Mouse (Mus musculus): ENCODE results near the gene Arhgap44.
A peak's percentile ranks its signal among the peaks of the same experiment; 100 is the strongest.

The Arhgap44 gene

DNA sequence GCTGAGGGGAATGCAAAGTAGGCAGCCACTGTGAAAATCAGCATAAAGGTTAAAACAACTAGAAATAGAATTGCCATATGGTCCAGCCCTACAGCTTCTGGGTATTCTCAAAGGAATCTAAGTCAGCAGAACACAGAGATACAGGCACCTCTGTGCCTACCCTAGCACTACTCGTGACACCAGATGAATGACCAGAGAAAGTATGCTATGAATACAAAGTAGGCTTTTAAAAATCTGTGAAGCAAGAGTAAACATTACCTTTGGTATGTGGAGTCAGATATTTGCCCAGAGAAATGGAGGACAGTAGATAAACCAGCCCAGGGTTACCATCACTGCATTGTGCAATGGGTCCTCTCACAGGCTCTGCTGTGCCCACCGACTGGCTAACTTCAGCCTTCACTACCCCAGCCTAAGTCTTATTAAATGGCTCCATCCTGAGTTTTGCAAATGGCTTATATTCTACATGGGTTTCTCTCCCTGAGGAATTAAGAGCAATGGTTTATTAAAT lies 25.6 kb downstream of the Arhgap44 start:
- no peak for DNase-seq (ENCODE audit: low spot score in 2 of 2)

DNA sequence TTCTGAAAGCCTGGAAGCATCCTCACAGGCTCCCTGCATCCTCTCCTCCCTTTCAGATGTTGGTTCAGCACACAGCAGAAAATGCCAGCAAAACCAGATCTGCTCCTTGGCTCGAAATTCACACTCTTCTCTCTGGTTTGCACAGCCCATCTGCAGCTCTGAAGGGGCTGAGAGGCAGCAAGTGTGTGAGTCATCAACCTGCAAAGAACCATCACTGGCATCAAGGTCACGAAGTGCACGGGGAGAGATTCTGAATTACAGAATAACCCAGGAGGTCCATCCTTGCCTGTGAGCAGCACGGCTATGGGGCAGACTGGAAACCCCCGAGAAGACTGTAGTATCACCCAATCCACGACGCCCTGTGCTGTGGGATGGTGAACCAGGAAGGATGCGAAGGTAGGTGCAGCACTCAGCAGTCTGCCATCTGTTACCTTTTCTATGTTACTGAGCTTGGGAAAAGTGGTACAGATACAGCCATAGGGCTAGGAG lies 27.5 kb downstream of the Arhgap44 start:
- peak; percentile 43 to 54 for DNase-seq (ENCODE audit: low spot score in 2 of 2)

DNA sequence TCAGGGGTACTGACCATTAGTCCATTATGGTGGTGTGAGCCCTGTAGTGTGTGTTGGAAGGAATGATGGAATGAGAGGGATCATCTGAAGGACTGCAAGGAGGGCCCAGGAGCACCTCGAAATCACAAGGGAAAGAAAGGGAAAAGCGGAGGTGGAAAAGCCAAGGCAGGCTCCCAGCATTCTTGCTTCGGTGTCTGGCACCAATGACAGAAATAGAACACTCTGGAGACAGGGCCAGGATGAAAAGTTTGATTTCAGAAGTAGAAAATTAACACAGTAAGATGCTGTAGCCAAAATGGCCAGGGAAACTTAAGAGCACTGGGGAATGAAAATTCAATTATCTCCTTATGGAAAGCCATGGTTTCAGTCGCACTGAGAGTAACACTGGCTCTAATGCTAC lies 29.1 kb downstream of the Arhgap44 start:
- no peak for DNase-seq (ENCODE audit: low spot score in 2 of 2)

DNA sequence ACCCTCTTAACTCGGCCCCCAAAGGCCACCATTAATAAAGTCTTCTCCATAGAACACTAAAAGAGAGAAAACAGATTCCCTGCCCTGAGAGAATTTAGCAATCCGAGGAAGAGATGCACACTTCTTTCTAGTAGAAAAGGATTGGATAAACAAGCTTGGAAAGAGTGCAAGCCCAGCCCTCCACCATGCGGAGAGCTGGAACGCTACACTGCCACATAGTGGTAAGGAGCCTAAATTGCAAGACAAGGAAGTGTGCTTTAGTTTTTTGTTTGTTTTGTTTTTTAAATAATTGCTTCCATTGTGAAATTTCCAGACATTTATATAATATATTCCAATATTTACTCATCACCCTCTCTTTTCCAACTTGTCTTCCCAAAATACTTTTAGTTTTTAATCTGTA lies 33.7 kb downstream of the Arhgap44 start:
- no peak for DNase-seq (ENCODE audit: low spot score in 2 of 2)

DNA sequence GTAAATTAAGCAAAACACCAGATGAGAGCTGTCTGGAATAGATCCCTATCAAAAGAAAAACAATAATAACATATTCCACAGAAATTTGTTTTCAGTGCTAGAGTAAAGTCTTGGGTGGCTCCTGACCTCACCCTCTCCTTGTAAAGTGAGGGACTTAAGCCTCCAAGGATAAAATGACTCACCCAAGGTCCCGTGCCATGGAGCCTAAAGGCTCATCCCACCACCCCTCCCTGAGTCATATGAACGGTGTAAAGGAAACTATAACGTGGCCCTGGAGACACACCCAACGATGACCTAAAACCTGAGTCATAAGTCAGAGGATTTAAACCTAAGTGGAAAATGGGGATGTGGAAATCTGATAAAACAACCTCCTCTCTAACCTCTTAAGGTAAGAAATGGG lies 34.1 kb downstream of the Arhgap44 start:
- DNase-seq (ENCODE audit: low spot score in 2 of 2): no peak

DNA sequence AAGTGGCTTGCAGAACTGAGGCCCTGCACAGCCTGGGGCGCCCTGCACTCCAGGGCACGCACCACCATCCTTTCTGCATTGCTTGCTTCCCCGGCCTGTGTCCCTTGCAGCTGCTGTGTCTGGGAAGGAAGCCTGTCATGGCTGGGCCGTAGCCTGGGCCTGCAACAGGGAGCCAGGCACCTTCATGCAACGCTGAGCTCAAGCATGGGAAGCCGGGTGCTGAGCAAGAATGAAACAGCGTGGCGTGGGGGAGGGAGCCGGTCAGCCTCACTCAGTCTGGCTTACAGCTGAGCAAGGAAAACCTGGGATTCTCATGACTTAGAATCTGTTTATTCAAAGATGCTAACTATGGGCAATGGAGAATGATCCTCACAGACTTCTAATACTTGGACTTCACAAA lies 36.2 kb downstream of the Arhgap44 start:
- DNase-seq (ENCODE audit: low spot score in 2 of 2): peak; percentile 51

DNA sequence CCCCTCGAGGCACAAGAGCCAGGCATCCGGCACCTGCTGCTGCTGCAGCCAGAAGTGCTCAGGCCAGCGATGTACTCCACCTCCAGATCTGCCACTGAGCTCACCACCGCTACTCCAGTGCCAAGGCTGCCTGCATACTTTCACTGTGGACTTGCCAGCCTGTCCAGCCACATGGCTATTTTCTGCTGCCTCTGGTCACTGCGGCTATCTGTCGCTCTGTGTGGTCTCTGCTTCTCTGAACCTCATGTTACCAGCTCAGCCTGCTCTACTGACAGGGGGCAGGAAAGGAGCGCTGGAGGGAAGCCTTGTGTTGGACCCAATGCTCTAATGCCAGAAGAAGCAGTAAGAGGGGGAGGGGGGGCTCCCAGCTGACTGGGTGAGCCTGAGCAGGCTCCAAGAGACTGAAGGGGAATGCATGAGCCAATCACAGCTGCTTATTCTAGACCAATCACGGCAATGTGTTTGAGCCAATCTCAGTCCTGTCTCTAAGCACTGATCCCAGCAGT lies 37.8 kb downstream of the Arhgap44 start:
- no peak for DNase-seq (ENCODE audit: low spot score in 2 of 2)

DNA sequence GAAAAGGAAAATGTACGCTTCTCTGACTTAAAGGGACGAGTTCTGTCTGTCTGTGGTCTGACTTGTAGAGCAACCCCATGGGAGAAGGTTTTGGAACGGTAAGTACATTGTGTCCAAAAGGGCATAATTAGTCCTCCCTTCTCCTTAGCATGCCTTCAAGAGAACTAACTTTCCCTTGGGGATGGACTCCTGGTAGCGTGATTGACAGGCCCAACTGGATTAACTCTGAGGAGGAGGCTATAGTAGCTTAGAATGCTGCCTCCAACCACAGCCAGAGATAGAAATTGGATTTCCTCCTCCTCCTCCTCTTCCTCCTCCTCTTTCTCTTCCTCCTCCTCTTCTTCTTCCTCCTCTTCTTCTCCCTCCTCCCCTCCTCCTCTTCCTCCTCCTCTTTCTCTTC lies 42.5 kb downstream of the Arhgap44 start:
- no peak for DNase-seq (ENCODE audit: low spot score in 2 of 2)

DNA sequence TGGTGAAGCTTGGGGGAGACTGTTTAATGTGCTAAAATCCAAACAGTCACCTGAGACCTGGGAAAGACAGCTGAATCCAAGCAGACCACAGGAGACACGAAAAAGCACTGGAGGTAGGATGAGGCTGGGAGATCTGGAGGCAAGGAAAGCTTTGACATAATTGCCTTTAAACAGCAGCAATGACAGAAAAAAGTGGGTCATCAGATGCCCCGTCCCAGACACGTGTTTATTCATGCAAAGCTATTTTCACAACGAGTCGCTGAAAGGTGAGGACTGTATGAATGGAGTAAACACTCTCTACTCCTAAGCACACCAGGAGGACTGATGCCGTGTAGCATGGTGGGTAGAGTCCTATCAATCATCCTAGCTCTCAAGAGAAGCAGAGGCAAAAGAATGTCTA lies 47.0 kb downstream of the Arhgap44 start:
- DNase-seq (ENCODE audit: low spot score in 2 of 2): no peak

DNA sequence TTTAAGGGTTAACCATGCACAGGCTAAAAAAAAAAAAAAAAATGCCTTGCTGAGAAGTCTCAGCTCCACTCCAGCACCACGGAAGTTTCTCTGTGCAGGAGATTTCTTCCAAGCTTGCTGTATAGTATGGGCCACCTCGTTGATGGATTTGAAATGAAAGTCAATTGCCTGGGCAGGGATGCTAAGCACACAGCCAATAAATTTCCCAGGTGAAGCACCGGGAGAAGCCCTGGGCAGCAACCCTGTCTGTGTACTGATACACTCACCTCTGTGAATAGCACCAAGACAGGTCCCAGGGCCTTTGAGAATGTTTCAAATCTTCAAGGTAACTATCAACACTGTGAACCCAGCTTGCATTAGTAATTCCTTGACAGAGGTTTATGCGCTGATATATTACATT lies 50.7 kb downstream of the Arhgap44 start:
- no peak for DNase-seq (ENCODE audit: low spot score in 2 of 2)

DNA sequence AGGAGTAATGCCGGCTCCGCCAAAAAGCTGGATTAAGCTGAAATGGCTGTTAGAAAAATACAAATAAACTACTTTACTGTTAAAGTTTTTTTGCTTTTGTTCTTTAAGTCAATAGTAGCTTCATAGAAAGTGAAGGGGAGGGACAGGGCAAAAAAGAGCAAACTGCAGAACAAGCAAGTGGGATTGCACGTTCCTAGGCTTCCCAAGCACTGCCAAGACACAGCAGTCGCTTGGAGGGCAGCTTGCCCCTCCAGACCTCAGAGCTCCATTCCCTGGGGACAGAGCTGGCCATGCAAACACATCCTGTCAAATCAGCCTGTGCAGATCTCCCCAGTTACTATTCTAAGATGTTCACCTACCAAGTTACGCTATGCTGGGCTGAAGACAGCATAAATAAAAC lies 51.1 kb downstream of the Arhgap44 start:
- no peak for DNase-seq (ENCODE audit: low spot score in 2 of 2)

DNA sequence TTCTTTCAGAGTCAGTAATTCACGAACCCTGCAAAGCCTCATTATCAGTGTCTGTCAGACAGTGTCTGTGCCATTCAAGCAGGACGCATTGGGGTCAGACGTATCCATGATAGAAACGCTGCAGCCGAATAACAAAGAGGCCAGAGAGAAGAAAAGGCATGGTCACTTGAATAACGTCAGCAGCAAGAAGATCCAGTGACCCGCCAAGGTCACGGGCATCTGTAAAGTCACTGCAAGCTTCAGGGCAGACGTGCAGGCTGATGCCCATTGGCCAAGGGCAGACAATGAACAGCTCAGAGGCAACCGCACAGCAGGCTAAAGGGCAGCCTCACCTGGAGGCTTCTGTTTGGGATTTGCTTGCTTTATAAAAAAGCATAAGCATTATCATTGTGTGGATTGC lies 52.7 kb downstream of the Arhgap44 start:
- DNase-seq (ENCODE audit: low spot score in 2 of 2): no peak

DNA sequence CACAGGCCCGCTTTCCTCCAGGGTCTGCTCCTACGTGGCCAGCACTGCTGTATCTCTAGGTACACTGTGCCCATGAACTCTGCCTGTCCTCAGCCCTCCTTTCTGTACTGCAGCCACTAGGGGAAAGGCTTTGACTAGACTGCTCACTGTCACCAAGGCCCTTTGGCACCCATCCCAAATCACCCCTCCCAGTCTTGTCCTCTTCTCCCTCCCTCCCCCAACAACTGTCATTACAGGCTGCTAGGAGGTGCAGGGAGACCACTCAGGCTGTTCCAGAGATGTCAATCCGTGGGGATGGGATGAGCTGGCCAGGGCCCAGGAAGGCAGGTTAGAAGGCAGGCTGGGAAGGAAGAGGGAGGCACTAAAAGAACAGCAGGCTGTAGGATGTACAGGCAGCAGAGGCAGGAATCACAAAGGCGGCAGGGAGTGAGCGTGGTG lies 55.0 kb downstream of the Arhgap44 start:
- DNase-seq (ENCODE audit: low spot score in 2 of 2): no peak

DNA sequence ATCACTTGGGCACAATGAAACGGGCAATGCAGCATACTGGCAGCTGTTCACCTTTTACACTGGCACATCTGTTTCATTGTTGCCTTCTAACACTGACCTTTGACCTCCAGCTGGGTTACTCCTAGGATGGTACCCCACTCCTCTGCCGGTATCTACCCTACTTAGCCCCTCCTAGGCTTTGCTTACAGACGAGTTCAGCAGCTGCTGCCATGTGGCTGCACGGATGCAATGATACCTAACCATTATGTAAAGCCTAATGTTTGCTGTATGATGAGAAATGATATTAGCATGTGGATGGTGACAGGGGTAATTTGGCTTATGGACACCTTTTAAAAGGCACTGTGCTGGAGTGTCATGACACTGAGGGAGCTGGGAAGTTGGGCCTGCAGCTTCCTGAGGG lies 55.6 kb downstream of the Arhgap44 start:
- no peak for DNase-seq (ENCODE audit: low spot score in 2 of 2)

DNA sequence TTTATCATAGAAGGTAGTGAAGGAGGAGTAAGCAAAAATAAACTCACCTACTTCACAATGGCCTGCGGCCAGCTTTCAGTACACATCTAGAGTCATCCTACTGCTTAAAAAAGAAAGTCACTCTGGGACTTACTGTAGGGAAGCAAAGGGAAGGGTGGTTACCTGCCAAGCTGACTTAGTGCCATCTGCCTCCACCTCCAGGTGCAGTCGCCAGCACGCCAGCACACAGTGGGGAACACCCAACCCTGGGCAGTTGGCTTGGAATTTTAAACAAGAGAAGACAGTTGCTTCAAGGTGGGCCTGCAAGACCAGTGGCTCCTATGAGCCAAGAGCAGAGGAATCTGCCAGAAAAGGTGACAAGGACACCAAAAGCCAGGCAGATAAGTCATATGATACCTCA lies 58.7 kb downstream of the Arhgap44 start:
- DNase-seq (ENCODE audit: low spot score in 2 of 2): no peak

DNA sequence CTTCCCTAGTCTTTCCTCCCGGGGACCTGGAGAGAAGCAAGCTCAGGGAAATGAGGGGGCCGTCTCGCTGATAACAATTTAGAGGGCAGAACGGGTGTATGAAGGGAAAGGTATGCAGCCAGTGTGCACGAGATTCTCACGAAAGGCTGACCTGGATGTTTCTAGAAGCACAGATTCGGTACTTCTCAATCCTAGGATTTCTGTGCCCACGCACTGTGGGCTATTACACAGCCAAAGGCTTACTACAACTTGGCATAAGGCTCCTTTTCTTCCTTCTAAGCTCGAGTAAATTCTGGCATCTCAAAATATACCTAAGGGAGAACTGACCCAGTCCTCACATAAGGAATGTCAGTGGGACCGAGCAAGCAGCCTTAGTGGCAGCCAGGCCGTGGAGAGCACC lies 61.6 kb downstream of the Arhgap44 start:
- DNase-seq (ENCODE audit: low spot score in 2 of 2): peak in 1 of 2 experiments; percentile 37

DNA sequence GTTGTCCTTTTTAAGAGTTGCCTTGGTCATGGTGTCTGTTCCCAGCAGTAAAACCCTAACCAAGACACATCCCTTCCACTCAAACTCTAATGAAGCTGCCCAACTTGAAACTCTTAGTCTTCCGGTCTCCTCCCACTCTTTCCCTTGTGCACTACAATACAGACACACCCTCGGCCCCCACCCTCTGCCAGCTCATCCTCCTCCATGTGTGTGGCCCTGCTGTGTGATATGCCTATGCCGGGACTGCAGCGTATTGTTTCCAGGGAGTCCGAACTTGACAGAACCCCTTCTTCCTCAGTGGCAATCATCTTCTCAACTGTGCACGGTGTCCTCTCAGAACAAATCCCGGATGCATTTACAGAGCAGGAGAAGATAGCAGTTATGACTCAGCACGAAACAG lies 62.7 kb downstream of the Arhgap44 start:
- no peak for DNase-seq (ENCODE audit: low spot score in 2 of 2)

DNA sequence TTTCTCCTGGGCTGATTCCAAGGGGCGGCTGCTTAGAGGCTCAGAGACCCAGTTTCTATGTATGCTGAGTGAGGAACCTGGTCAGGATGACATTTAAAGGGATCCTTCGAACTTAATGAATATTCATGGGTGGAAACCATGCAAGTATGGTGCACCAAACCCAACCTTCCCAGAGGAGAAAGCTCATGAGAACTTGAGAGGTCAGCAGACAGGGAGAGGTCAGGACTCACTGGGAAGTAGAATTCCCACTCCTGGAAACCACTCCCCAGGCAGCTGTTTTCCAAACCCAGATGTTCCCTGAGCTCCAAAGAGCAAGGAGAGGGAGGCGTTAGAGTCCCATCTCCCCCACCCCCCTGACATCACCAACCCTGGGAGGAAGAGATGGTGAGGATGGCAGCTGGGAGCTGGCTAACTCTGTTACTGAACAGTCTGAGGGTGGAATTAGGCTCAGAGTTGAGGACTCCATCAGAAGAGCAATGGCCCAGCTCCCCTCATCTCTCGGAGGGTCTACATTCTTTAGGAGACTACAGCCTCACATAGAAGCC lies 65.2 kb downstream of the Arhgap44 start:
- no peak for DNase-seq (ENCODE audit: low spot score in 2 of 2)

DNA sequence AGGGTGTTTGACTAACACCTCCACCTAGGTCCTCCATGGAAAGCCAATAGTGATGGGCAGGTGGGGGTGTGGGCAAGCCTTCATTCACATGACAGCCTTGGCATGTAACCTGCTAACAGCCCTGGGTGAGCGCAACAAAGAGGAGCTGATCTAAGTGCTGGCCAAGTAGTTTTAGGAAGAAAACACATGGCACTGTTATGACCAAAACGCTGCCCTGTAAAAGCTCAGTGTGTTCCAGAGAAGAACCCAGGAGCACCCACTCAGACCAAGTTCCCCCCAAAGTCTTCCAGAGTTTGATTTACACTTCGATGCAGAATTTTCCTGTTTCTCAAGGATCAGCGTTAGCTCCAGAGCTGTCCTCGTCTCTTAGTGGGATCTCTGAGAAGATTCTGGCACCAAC lies 65.9 kb downstream of the Arhgap44 start:
- DNase-seq (ENCODE audit: low spot score in 2 of 2): no peak

DNA sequence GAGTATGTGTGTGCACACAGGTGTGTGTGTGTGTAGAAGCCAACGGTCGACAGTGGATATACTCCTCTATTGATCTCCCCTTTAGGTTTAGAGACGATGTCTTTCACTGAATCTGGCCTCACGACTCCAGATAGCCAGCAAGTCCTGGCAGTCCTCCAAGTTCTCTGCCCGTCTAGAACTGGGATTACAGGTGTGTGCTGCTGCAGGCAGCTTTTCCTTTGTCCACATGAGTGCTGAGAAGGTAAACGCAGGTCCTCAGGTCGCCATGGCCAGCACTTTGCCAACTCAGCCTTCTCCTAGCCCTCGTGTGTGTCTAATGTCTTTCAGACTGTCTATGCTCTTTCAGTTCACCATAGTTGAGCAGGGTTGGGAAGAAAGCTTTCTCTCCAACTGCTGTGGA lies 69.9 kb downstream of the Arhgap44 start:
- DNase-seq (ENCODE audit: low spot score in 2 of 2): no peak

DNA sequence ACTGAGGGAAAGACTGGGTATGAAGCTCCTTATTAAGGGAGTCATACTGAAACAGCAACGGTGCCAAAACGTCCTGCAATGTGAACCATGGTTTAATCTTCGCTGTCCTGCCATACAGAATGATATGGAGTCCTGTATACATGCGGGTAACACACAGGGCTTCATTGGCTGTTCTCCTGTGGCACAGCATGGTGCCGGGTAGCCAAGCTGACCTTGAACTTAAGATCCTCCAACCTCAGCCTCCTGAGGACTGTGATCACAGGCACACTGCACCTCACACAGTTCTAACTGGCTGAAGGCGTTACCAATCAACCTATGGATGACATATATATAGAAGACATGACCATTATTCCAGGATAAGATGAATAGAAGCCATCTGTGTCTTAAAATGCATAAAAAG lies 72.4 kb downstream of the Arhgap44 start:
- DNase-seq (ENCODE audit: low spot score in 2 of 2): no peak

DNA sequence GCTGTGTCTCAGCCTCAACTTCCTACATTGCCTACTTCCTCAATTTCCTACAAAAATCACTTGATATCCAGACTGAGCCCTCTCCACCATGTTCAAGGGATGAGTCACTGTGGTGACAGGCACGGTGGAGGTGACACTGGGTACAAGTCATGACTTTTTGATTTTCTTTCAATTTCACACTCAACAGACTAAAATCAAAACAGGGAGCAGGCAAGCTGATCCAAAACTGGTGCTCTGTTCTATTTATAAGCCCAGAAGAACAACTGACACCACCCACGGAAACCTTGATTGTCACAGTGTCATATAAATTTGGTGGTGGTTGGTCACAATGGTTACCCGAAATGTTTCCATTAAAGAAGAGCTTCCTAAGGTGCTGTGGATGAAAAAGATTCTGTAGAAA lies 72.8 kb downstream of the Arhgap44 start:
- DNase-seq (ENCODE audit: low spot score in 2 of 2): no peak

DNA sequence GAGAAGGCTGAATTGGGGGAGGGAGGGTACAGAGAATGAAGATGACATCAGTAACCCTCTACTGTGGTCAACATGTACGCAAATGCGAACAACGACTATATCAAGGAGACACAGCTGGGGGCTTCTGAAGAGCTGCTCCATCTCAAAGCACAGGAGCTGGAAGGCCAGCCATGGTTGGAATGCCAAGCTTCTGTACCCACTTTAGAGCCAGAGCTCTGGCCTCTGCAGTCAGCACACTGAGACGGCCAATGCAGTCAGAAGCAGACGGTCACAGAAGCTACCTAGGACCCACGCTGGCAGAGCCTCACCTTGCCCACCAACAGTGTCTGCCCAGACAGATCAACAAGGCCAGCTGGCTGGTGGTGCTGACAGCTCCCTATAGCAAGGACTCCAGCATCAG lies 73.5 kb downstream of the Arhgap44 start:
- DNase-seq (ENCODE audit: low spot score in 2 of 2): no peak
